Mouse (Mus musculus) cerebellum, adult (tissue): ENCODE measurements at regions not wholly inside any gene's neighbourhood (a gene's known extent, or its start where the extent isn't known, plus 50 kb on each side); places are given as distances from the start of the nearest gene placed in this dataset.

Source experiments
- ATAC-seq: cut with Nextera tagmentation; 2 replicates; pipeline ENCODE4 v1.9.2; 2017; ENCODE audit warnings: mild to moderate bottlenecking, moderate library complexity, mixed read lengths; ENCODE audit not compliant: insufficient number of reproducible peaks, low FRiP score, low TSS enrichment

DNA sequence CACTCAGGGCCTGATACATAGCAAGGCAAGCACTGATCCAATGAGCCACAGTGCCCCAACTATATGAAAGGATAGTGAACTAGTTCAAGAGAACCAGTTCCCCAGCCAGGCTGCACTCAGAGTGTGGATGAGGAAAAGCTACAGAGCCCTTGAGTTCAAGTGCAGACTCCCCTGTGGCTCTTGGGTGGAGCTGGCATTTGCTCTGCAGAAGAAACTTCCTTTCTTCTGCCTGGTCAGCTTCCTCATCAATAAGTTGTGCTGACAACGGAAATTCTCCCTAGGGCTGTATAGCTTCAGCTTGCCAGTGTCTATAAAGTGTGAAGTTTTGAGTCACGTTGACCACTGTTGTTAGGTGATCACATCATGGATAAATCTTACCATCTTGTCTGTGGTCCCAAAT lies 101.6 kb upstream of the Clint1 start:
- no peak for ATAC-seq

DNA sequence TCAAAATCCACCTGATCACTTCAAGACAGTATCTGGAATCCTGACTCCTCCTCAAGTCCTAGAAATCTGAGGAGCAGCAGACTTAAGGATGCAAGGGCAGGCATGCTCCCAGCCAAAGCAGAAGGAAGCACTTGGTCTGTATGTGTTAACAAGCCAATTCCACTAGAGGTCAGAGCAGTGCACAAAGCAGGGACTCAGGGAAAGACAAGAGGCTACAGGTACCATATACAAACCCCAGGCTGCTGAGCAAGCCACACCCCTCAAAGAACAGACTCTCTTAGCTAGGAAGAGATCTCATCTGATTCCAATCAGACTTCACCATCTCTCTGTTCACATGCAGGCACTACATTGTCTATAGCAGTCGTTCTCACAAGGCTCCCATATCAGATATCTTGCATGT lies 99.6 kb upstream of the Clint1 start:
- ATAC-seq: no peak

DNA sequence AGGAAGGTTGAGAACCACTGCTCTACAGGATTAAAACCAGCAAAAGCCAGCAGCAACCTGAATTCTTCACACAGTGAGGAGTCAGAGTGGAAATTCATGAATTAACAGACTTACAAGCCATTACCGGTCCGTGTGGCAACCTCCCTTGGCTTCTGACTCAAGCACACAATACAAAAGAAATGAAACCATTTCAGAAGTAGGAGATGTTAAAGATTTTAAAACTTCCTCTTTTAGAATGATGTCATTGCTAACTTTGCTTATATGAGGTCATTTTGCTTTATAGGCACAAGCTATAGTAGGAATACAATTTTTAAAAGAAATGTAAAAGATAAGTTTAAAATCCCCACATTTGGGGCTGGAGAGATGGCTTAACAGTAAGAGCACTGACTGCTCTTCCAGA lies 99.1 kb upstream of the Clint1 start:
- ATAC-seq: no peak

DNA sequence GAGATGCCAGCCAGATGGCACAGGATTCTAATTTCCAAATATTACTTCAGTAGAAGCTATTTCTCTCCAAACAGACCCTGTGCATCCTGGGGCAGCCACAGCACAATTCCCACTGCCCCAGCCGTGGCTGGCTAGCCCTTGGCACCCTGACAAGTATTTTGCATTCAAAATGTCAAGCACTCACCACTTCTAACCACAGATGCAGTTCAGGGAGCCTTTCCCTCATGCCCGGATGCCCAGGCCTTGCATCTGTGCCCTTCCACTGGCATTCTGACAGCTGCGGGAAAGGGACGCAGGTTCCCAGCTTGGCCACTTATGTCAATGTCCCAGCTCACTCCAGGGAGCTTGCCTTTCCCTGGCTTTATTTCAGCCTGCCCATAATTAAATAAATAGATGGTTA lies 84.8 kb upstream of the Clint1 start:
- no peak for ATAC-seq

DNA sequence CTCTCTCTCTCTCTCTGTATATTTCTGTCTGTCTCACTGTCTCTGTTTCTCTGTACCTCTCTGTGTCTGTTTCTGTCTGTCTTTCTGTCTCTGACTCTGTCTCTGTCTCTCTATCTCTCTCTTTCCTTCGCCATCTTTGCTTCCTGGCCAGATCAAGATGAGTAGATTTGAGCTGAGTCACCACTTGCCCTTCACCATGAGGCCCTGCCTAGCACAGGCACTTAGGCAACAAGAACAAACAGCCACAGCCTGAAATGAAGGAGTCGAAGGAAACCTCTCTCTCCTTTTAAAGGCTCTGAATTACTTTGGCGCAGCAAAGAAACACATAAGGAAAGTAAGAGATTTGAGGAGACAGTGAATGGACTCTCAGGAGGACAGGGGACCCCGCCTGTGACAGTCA lies 69.4 kb upstream of the Clint1 start:
- no peak for ATAC-seq

DNA sequence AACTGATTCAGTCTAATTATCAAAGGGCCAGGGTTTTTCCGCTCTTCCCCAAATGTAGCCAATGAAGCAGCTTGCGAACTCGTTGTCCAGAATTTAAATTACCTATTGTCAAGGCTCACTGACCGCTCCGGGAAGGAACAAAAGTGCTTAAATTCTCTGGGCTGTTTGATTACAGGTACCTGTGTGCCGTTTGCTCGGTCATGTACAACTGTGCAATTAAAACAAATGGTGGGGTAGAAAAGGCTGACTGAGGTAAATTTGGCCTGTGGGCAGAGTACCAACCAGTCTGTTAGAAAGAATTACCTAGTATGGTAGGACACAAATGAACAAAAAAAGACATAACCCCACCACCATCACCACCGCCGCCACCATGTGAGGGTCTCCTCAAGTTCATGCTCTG lies 66.0 kb upstream of the Clint1 start:
- no peak for ATAC-seq

DNA sequence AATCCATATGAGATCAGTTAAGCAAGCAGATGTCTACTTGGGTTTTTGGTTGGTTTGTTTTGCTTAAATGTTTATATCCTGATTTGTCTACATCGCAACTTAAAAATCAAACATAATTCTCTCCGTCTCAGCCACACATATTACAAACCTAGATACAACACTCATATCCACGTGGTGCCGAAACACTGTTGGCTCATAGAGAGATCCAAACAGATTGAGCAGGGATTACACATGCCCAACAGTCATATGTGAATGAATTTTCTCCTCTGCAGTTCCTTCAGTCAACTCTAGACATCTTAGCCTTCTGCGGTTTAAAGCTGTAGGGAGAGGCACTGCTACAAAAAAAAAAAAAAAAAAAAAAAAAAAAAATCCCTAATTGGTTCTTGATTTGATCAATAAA lies 64.4 kb upstream of the Clint1 start:
- ATAC-seq: no peak

DNA sequence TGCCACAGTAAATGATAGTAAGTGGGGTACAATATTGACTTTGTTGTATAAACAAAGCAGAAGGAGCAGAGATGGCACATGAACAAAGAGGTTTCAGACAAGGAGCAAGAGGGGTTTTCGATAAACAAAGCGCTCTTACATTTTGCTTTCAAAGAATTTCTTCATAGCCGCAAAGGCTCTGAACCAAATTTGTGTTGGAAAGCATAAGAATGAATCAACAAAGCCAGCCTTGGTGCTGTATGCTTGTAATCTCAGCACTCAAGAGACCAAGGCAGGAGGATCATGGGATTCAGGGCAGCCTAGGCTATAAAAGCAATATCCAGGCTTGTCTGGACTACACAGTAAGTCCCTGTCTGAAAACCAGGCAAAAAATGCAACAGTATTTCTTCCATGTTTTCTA lies 62.0 kb upstream of the Clint1 start:
- ATAC-seq: no peak

DNA sequence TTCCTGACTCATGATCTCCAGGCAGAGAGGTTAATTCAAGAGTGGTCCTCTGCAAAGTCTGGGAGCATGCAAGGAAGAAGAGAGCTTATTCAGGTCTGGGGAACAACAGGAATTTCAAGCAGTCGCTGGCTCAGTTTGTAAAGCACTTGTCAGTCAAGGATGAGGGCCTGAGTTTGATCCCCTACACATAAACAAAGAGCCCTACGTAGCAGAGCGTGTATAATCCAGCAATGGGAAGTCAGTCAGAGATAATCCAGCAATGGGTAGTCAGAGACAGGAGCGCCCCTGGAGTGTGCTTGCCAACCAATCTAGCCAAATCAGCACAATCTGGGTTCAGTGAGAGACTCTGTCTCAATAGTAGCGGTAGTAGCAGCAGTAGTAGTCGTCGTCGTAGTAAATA lies 61.3 kb upstream of the Clint1 start:
- no peak for ATAC-seq

DNA sequence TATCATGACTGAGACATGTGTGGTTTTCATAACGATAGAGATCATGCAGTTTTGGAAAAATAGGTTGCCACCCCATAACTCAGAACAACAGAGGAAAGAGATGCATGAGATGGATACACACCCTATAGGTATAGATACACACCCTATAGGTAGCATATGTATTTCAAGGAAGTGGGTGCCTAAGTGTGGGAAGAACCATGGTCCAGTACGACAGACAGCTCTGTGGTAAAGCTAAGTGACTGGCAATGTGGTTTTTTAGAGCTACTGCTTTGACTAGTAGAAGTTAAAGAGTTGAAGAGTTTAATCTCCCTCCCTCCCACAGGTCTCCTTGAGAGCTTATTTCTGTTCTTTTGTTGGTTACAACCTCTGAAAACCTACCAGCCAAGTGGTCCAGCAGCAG lies 60.2 kb upstream of the Clint1 start:
- ATAC-seq: no peak

DNA sequence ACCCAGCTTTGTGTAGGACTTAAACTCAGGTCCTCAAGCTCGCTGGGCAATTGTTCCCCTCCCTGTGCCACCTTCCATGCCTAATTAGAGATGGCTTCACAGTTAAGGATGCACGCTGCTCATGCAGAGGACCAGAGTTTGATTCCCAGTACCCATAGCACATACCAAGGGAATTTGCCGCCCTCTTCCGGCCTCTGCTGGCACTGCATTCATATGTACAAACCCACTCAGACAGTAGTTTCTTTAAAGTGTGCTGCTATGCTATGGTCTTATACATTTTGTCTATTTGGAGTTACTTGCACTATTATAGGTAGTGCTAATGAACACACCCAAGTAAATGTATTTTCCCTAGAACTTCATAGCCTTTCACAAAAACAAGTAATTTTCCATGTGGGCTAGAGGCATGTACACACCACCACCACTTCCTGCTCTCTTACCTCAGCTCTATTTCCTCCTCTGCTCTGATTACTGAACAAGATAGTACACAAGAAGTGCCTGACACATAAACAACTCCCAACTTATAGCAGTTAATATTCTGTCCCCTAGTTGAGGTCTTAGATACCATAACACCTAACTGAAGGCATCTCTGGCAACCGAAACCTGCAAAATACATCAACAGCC lies 57.4 kb upstream of the Clint1 start:
- ATAC-seq: no peak

DNA sequence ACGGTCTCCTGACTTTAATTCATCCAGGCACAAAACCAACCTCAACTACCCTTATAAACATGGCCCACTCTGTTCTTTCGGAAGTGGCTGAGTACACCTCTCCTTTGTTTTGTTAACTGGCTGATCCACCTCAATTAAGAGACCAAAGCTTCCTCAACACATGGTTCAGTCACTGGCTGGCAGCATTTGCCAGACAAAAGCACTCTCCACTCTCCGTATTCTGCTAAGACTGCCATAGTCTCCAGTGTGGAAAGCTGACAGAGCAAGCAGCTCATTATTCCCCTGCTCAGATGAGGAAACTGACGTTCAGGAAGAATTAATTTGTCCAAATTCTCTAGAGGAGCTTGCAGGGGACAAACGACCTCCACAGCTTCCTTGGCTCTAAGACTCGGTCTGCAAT lies 56.5 kb upstream of the Clint1 start:
- no peak for ATAC-seq

DNA sequence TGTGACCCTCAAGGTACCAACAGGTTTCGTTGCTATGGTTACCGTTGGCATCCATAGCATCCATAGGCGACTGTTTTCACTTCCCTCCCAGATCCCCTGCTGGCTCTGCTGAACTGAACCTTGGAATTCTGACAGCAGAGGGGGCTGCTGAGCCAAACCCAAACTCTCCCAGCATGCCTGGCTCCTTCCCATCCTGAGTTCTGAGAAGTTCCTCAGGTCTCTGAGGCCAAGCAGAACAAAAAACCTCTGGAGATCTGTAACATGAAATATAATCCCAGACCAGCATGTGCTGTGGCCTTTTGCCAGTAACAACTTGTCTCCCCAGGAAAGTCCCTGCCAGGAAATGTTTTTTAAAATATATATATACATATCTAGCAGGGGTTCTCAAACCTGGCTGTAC lies 56.1 kb upstream of the Clint1 start:
- ATAC-seq: no peak

DNA sequence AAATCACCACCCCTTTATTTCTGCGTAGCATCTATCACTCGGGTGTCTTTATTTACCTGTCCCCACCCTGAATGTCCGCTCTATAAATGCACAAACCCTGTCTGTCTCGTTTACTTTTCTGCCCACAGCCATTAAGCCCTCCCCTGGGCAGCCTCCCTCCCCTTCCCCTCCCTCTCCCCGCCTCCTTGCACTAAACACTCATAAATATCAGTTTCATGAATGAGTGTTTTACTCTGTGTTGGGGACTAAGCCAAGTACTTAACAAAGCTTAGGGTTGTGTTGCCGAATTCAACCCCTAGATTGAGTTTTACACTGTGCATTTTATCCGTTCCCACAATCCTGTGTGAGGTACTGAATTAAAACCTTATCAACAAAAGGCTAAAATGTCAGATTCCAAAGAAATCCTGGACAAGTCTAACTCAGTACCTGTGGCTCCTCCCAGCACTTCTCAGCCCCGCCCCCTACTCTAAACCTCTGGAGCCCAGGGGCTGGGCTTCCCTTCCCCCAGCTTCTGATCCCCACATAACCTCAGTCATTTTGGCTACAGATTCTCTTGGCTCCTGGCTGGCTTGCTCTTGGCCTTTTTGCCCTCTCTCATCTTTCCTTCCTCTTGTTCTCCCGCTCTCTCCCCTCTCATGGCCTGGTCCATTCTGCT lies 52.0 kb upstream of the Clint1 start:
- ATAC-seq: no peak
